Mouse (Mus musculus) ES-Bruce4 (cell line): ENCODE results near the gene Gm17651.

ENCODE experiments used
- CTCF ChIP-seq: IDR thresholded peaks from one replicate; pipeline ENCODE4 v1.8.1; 2011; ENCODE audit warnings: low read depth, low read length
- EP300 ChIP-seq: IDR thresholded peaks from 2 replicates; pipeline ENCODE4 v1.6.1; 2011; ENCODE audit warnings: low read depth, low read length; ENCODE audit not compliant: insufficient read depth
- POLR2A ChIP-seq: IDR thresholded peaks from one replicate; pipeline ENCODE4 v1.8.1; 2011; ENCODE audit warnings: low read length; ENCODE audit not compliant: insufficient read depth

GRCm38 (mm10) chr3:97693806-97694205, 19.3 kb upstream of the Gm17651 start:
- no peak for TF ChIP-seq CTCF
- no peak for TF ChIP-seq POLR2A
- TF ChIP-seq EP300, result no peak
